Mouse (Mus musculus) neutrophil, adult 5-6 weeks (primary cell): ENCODE measurements at regions not wholly inside any gene's neighbourhood (a gene's known extent, or its start where the extent isn't known, plus 50 kb on each side); places are given as distances from the start of the nearest gene placed in this dataset.

Experiments used
- ATAC-seq: fragments of 151-379, 151-347 bp; 2 replicates; pipeline ENCODE4 v1.8.0; 2017; ENCODE audit warnings: mild to moderate bottlenecking, moderate TSS enrichment; ENCODE audit not compliant: insufficient number of reproducible peaks, poor library complexity, low FRiP score, severe bottlenecking; ENCODE audit errors: extremely low read depth

DNA sequence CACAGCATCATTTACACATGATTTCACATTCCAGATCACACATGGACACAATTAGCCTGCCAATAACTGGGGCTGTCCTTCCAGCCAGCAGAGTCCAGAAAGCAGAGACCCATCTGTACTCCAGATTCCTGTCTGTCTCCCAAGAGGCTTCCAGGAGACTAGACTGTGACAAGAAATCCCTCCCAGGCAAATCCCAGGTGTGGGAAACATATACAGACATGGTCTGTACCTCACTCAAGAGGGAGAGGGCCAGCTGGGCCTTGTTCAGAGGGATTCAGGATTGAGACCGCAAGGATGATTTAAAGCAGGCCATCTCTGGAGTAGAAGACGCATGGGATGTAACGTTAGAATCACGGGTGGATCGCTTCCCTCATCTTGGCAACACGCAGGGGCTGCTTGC, 182.7 kb upstream of the Prr30 start:
- ATAC-seq = no peak

DNA sequence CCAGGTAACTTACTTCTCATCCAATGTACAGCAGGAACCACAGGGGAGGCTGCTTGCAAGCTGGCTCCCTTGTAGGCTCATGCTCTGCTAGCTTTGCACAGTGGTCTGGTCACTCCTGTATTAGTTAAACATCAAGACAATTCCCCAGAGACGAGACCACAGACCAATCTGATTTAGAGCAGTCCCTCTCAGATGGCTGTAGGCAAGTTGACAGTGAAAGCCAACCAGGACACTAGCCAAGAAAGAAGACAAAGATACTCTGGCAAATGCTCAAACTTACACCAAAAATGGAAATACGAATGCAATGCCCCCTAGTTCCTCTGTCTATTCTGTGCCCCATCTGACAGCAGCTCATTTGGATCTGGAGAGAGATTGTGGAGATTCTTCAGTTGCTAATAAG, 181.8 kb upstream of the Prr30 start:
- ATAC-seq = no peak

DNA sequence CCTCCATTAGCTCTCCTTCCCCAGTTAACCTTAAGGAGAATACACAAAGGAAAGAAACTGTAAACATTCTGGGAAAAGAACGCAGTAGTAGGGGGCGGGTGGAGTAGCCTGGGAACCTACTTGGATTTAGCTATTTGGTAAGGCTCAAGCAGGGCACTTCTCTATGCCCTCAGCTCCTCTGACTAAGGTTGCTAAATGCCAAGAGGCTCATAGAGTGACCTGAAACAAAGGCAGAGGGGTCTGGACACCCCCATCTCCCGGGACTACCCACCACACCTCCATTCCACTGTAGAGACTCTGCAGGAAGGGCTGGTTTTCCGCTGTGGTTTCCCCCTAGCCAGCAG, 179.5 kb upstream of the Prr30 start:
- ATAC-seq = no peak

DNA sequence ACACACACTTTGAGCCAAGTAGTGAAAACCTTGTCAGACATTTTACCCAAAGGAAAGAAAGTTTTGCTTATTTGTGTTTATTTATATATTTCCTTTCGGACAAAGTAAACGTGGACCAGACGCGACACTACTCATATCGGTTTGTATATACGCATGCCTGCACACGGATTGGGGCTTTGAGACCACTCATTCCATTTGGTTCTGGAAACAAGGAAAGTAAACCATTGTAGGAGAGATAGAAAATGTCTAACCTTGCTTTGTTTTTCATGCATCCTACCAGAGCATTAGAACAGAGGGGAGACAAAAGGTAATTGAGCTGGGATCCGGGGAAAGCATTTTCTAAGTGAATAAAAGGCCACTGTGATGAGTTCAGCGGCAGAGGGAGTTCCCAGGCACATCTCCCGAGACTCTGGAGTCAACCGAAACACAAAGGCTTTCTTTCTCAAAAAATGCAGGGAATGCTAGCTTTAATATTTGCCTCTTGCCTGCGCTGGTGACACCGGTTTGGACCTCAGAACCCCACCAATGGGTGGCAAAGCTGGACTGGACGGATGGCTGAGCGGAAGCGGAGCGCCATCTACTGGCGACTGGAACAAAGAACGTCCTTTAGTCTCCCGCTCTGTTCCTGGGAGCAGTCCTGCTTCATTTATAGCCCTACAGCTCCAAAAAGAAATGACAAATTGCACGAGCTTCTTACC, 179.0 kb upstream of the Prr30 start:
- peak; percentile 30; the same call in 1 of the 2 replicates for ATAC-seq

DNA sequence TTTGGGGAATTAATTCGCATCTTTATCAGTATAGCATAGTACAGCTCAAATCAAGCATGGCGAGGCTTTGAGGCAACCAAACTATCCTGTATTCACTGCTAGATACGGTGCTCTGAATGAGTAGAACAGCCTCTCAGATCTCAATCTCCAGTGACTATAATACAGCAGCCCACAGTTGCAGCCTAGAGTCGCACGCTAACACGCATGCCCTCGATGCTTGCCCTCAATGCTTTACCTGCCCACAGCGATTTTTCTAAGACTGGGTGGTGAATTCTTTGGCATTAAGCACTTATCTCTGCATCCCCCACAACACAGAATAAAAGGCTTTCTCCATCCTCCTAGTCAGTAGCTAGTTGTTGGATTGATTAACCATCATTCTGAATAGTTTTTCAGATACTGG, 178.4 kb upstream of the Prr30 start:
- no peak for ATAC-seq

DNA sequence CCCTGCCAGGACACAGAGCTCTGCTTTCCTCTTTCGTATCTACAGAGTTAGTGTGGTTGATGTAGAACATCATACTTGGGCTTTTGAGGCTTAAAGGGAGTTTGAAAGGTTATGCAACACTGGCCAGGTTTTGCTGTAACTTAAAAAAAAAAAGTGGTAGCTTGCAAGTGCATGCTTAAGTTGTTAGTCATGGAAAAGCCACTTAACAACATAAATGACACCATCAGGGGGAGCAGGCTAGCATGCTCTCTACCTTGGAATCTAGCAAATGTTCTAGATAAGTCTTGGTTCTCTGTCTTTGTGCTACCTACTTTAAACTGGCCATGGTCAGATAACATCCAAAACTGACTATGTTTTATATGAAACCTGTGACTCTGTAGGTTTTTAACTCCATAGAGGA, 176.6 kb upstream of the Prr30 start:
- no peak for ATAC-seq

DNA sequence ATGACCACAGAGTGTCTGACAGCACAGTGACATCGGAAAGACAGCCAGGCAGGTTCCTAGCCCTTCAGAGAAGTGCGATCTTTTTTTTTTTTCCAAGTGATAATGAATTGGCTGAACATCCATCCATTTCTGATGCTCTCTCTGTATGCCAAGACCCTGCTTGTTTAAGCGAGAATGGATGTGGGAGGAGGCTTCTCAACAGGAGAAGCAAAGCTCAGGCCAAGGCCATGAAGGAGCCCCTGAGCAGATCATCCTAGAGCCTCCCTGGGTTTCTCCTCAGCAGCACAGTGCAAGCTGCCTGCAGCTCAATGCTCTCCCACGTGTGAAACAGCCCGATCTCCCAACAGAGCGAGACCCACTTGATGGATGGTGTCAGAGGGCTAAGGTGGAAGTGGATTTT, 175.7 kb upstream of the Prr30 start:
- no peak for ATAC-seq

DNA sequence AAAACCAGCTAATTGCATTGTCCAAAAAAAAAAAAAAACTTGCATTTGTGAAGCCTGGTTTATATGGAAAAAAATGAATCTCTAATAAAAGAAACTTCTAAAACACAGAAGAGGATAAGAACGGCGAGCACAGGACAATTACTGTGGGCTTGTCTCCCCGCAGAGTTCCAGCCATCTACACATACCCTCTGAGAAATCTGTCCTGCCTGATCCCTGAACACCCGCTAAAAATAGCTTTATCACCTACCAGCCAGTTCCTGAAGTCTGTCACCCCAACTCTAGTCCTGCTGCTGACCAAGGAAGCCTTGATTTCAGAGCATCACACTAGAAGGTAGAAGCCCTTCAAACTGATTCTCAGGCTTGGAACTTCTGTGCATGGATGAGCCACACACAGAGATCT, 173.7 kb upstream of the Prr30 start:
- ATAC-seq = no peak

DNA sequence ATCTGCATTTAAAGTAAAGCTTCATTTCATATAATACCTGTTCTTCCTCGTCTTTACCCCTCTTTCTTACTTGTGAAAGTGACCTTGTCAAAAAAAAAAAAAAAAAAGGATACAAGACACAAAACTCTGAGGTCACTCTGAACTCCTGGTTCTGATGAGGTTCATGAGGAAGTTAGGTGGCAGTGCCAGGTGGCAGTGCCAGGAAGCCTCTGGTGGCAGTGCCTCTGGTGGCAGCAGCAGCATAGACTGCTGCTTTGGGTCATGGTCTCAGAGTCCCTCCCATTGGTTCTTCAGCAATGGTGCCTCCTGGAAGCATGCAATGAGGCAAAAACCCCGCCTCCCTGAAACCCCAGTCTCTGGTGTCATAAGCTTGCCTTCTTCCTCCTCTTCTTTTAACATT, 159.7 kb upstream of the Prr30 start:
- ATAC-seq = no peak

DNA sequence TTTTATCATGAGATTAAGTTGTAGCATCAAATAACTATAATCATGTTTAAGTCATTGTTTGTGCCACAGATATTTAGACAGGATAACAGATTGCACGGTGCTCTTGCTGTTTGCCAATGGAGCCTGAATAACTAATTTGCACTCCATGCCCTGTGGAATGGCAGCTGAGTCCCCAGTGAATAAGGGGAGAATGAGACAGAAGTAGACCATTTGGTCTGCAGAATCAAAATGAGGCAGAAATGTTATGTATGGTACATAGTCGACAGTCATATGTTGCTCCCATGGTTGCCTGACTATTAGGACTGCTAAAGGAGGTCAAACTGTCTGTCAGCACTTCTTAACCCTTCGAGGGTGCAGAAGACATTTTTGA, 152.9 kb upstream of the Prr30 start:
- ATAC-seq = no peak

DNA sequence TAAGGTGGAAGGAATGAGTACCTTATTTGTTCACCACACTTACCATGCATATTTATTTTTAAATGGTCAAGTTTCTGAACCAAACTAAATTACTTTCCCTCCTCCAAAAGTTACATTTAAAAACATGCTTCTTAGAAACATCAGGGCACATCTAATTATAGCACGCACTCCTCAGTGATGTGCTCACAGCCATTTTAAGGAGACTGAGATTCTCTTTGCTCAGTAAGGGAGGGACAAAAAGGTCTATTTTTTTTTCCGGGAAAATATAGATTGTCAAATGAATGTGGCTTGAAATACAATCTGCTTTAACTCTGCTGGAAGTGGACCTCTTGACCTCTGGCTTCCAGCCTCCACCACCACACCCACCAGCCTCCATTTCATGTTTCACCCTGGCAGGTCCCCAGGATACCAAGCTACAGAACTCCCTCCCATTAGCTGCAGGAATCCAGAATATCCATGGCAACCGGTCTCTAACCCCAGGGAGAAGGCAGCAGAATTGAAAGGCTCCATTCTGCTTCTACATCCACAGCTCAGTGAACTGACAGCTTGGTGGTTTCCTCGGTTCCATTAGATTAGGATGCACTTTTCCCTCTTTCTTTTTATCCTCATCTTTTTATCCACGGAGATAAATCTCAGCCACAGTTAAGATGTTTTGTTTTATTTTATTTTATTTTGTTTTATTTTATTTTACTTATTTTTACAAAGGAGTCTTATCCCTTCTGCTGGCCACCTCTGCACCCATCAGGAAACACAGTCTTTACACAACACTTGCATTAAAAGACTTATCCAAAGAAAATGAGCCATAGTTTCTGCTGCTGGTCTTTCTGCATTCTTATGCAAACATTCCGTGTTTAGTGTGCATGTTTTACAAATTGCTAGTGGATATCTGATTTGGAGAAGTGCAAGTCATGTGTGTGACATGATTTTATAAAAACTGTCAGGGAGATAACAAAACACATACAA, 152.2 kb upstream of the Prr30 start:
- ATAC-seq = no peak

DNA sequence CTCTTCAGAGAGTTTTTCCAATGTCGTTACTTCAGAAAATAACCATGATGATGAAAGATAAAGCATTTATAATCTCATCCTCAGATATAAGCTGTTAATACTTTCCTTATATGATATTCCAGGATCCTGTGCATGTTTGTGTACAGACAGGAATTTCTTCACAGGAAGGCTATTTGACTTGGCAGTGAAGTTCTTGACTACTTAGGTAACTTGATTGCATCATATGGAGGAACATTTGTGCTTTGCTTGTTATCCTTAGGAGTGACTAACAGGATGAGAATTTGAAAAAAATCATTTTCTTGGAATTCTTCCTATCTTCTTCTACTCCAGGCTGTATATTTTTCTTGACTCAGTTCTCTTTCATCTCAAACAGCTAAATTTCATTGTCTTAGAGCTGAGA, 140.2 kb upstream of the Prr30 start:
- ATAC-seq = no peak

DNA sequence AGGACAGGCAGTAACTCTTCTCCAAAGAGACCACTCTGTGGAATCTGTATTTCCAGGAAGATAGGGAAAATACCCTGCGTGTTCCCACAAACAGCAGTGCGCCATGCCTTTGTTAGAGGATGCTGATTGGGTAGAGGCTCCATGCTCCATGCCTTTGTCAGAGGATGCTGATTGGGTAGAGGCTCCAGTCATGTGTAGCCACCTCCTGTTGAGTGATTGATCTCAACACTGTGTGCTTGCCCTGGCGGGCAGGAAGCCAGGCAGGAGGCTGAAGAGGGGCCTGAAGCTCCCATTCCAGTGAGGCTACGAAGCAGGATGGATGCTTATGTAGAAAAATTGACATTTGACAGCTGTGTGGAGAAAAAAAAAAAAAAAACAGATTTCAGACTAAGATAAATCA, 131.9 kb upstream of the Prr30 start:
- no peak for ATAC-seq

DNA sequence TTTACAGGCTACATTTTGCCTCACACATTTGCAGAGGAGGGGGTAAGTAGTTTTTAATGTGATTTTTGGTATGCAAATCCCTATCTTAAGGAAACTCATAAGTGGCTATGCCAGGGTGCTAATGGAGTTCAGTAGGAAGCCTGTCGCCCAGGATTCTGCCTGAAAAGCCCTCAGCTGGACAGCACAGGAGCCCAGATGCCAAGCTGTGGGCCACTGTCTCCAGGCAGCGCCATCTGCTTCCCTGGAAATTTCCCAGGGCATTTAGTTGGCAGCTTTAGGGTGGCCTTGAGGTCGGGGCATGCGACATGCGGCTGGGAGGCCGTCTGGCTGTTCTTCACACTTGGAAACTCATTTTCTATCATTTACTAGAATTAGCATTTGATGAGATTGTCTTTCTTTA, 127.3 kb upstream of the Prr30 start:
- no peak for ATAC-seq

DNA sequence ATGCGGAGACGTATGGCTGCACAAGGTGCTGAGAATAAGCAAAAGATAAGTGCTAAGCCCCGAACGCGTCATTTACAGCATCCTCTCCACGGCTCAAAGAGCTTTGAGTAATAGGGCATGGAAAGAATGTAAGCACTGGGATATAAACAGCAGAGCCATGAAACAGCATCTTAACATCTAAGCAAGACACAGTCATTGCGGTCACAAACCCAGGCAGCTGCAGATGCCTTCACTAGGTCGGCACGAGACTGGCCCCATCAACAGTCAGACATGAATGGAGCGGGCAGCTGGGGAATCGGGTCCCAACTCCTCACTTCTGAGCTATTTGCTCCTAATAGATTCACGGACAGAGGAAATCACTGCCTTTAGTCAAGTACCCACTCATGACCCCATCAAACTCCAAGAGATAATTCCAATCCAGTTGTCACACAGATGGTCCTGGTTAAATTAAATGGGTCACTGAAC, 126.4 kb upstream of the Prr30 start:
- no peak for ATAC-seq

DNA sequence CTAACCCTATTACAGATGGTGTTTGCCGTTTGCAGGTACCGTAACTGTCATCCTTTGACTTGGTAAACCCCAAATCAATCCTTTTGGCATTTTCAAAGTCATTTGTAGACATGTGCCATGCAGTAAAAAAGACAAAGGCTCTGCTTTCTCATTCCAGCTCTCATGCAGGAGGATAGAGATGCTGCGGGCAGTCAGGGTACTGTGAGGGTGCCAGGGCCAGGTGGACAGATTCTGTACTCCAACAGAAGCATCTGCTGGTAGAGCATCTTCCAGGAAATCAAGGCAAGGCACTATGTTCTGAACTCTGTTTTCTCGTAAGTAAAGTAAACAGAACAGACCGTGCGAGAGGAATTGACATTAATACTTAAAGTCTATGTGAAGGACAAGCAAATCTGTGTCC, 123.2 kb upstream of the Prr30 start:
- no peak for ATAC-seq

DNA sequence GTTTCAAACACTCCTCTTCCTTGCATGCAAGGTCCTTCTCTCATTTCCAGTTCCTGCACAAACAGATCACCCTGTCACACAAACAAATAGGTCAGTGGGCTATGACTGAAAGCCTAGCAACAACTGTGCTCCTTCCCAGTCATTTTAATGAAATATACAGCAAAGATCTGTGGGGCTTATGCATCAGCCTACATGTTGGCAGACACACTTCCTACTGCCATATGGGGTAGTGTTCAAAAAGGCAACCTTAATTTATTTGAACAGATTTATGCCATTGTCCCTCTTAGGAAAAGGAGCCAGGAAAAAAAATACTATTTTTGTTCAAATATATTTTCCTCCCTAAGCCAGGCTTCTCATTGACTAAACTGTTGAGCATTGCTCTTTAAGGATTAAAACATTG, 107.8 kb upstream of the Prr30 start:
- ATAC-seq = no peak

DNA sequence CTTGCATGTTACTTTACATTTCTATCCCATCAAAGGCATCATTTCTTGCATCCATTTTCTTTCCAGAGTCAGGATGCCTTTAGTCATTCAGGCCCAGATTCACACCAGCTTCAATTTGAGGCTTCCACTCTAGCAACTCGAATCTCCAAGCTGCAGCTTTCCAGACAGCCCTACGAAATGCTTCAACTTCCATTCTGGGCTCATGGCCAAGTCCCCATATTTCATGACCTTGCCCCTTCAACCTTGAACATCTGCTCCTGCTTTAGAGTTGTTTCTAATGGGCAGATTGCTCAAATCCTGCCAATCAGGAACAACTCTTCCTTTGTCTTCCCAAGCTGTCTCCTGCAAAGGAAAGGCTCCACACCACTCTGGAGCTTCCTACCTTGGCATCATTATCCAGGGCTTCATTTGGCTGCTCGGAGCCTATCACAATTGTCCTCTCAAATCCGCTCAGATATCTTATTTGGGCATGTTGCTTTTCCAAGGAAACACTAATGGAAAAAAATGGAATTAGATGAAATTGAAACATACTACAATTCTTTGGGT, 104.4 kb upstream of the Prr30 start:
- no peak for ATAC-seq

DNA sequence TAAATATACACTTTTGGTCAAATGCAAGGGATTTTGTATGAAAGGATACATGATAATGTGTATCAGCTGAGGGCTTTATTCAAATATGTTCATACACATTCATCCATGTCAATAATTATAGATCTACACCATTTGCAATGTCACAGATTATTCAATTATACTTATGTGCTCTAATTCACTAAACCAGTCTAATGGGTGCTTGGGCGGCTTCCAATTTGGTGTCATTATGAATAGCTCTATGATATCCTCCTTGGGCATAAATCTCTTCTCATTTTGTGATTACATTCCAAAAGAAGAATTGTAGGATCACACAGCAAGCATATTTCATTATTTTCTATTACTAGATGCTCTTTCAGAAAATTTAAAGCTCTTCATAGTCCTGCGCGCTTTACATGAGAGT, 97.7 kb upstream of the Prr30 start:
- no peak for ATAC-seq

DNA sequence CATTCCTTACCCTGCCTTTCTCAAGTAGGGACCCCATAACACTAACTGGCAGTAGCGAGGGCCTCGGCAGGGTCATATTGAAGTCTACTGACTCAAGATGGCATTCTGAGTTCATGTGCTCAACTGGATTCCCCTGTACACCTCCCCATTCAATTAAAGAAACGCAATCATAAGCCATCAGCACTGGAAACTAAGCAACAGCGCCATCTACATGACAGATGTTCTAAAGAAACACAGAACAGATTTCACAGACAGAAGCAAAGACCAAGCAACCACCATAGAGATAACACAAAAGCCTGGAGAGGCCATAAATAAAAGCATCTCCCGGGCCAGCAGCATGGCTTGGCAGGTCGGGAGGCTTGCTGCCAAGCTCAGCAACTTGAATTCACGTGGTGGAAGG, 94.6 kb upstream of the Prr30 start:
- no peak for ATAC-seq
